Mouse (Mus musculus) ES-E14 (cell line): ENCODE results near the gene Rab15. TPM values are rescaled to one million over a fixed set of nuclear protein-coding genes. Genes with fewer than 3 reads are reported as not detected.

Experiments used
- DNase-seq: peaks from one replicate; pipeline ENCODE4 v3.0.0-alpha.2; 2013; ENCODE audit warnings: low read depth, low spot score
- H3K27ac ChIP-seq: 2 replicates; pipeline ENCODE4 v1.5.1; 2012; ENCODE audit warnings: low read depth, mild to moderate bottlenecking, low read length, moderate library complexity, mixed read lengths; ENCODE audit not compliant: poor library complexity, insufficient read depth, severe bottlenecking
- H3K36me3 ChIP-seq: 2 replicates; pipeline ENCODE4 v1.6.1; 2012; ENCODE audit warnings: mild to moderate bottlenecking, low read length, moderate library complexity, mixed read lengths; ENCODE audit not compliant: control insufficient read depth, poor library complexity, insufficient read depth, severe bottlenecking
- H3K4me1 ChIP-seq, 2 experiments: fragments of 150-350 bp in 1 of 2; sonication (generic) in 1 of 2; 2 replicates each; pipeline ENCODE4 v1.6.1; 2012; ENCODE audit warnings: low read length in 2 of 2, mild to moderate bottlenecking in 1 of 2, mixed read lengths in 1 of 2; ENCODE audit not compliant: control insufficient read depth in 2 of 2, insufficient read depth in 2 of 2, poor library complexity in 1 of 2
- H3K4me3 ChIP-seq, 2 experiments: fragments of 150-350 bp in 1 of 2; sonication (generic) in 1 of 2; 2 replicates each; pipeline ENCODE4 v1.5.1; 2012; ENCODE audit warnings: low read length in 2 of 2, low read depth in 1 of 2, mild to moderate bottlenecking in 1 of 2, mixed read lengths in 1 of 2; ENCODE audit not compliant: insufficient read depth in 1 of 2, poor library complexity in 1 of 2, severe bottlenecking in 1 of 2
- H3K9ac ChIP-seq: 2 replicates; pipeline ENCODE4 v1.6.1; 2012; ENCODE audit warnings: low read depth, mild to moderate bottlenecking, low read length, mixed read lengths; ENCODE audit not compliant: poor library complexity, insufficient read depth, severe bottlenecking
- H3K9me3 ChIP-seq: fragments of 150-350 bp; sonication (generic); 2 replicates; pipeline ENCODE4 v1.6.1; 2012; ENCODE audit warnings: low read depth, mild to moderate bottlenecking, low read length; ENCODE audit not compliant: control insufficient read depth, insufficient read depth
- CHD2 ChIP-seq: IDR thresholded peaks from 2 replicates; pipeline ENCODE4 v1.6.1; 2014; ENCODE audit warnings: mild to moderate bottlenecking, low read depth, low read length, inconsistent platforms
- HCFC1 ChIP-seq: IDR thresholded peaks from 2 replicates; pipeline ENCODE4 v1.6.1; 2012; ENCODE audit warnings: low read length, inconsistent platforms, borderline replicate concordance; ENCODE audit not compliant: insufficient read depth
- MAFK ChIP-seq: IDR thresholded peaks from 2 replicates; pipeline ENCODE4 v1.6.1; 2014; ENCODE audit warnings: mild to moderate bottlenecking, low read depth, low read length, inconsistent platforms; ENCODE audit not compliant: insufficient read depth
- ZC3H11A ChIP-seq: IDR thresholded peaks from 2 replicates; pipeline ENCODE4 v1.6.1; 2012; ENCODE audit warnings: low read depth, mild to moderate bottlenecking, inconsistent platforms, low read length, borderline replicate concordance
- ZNF384 ChIP-seq: IDR thresholded peaks from 2 replicates; pipeline ENCODE4 v1.6.1; 2012; ENCODE audit warnings: low read depth, low read length, inconsistent platforms
- in situ Hi-C, 2 experiments: fragments of 600-800 bp; cut with MboI; formaldehyde crosslinking; loops; one replicate each; pipeline ENCODE4 v1.15.1; 2025; ENCODE audit warnings: low sequenced_read_pairs in 2 of 2, inconsistent platforms in 1 of 2; ENCODE audit not compliant: unreplicated experiment in 2 of 2
- total RNA-seq: library from RNA; depleted of rRNA; stranded (reverse); fragments of 300-350 nt; gene quantifications from 2 replicates; pipeline ENCODE4 v1.2.3, GENCODE M21; 2012

The Rab15 gene
- total RNA-seq, 1 experiment, result 9.5 TPM

DNA sequence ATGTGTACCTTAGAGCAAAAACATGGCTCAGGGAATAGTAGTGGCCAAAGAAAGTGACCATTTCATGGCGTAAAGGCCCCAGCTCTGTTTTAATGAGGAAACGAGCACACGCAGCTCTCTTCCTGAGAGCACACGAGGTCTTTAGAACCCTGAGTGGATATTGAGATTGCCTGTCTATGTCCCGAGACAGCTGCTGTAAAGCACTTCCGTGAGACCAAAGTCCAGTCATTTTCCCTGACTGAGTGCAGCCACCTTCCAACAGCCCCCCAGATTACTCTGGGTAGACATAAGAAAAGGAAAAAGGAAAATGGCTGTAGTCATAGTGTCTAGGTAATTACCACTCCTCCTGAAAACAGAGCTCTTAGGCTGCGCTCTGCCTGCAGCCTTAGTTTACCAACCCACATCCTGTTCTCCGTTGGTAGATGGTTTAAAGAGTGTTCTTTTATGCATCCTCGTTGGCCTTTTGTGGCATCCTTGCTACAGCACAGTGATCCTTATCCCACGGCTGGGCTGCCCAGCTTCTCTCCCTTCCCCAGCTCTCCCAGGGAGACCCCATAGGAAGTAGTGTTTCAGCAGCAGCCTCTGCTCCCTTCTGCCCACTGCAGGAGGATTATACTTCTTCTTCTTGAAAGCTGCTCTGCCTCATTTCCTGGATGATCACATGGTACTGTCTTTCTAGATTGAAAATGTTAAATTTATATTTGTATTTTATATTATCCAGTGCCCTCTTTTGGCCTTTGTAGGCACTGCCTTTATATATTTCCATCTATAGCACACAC is 44.2 kb downstream of the Rab15 start:
- no peak overlapping the region for H3K9ac ChIP-seq
- H3K9me3 ChIP-seq, result peaks cover 5% of the 10 kb centered on the region; the same call in 1 of the 2 replicates
- no peak overlapping the region for H3K27ac ChIP-seq
- TF ChIP-seq HCFC1 (no peak), MAFK (no peak), ZNF384 (no peak), CHD2 (no peak), ZC3H11A (no peak)
- H3K4me3 ChIP-seq, result no peak overlapping the region
- no peak for DNase-seq
- peaks cover 4% of the 10 kb centered on the region; the same call in 1 of the 2 replicates for H3K36me3 ChIP-seq
- in situ Hi-C loops, result no loop called here
- no peaks in the 10 kb centered on the region for H3K4me1 ChIP-seq

DNA sequence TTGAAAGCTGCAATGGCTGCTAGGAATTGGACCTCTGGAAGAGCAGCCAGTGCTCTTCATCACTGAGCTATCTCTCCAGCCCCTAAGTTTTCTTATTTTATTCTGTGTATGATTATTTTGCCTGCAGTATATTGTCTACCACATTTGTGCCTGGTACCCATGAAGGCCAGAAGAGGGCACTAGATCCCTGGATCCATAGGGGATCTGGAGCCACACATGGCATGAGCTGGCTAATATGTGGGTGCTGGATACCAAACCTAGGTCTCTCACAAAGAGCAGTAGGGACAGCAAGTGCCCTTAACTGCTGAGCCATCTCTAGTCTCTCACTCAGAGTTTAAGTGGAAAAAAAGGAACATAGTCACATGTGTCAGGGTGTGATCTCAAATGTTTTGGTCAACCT is 44.9 kb downstream of the Rab15 start:
- Histone ChIP-seq H3K36me3 (peaks cover 4% of the 10 kb centered on the region; the same call in 1 of the 2 replicates), H3K4me1 (no peaks in the 10 kb centered on the region), H3K9ac (no peak overlapping the region), H3K27ac (no peak overlapping the region), H3K9me3 (peaks cover 5% of the 10 kb centered on the region; the same call in 1 of the 2 replicates), H3K4me3 (no peak overlapping the region)
- TF ChIP-seq MAFK (no peak), ZNF384 (no peak), ZC3H11A (no peak), HCFC1 (no peak), CHD2 (no peak)
- DNase-seq, result no peak
- in situ Hi-C loops, result no loop called here

DNA sequence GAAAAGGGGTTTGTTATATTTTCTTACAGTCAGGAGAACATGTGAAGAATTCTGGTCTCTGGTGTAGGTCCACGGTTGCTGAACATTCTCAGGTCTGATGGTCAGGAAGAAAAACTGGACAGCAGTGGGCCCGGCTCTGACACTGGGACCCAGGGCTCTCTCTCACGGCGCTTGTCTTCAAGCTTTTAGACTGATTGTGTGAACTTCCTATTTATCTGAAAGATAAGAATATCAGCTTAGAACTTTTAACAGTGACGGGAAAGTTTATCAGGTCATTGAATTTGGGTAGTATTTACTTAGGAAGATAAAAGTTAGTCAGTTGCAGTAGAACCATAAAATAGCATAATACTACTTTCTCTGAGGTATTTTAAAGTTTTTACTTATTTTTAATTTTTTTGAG is 45.8 kb downstream of the Rab15 start:
- Histone ChIP-seq H3K4me3 (no peak overlapping the region), H3K27ac (no peak overlapping the region), H3K36me3 (peaks cover 4% of the 10 kb centered on the region; the same call in 1 of the 2 replicates), H3K9ac (no peak overlapping the region), H3K4me1 (no peaks in the 10 kb centered on the region), H3K9me3 (peaks cover 5% of the 10 kb centered on the region; the same call in 1 of the 2 replicates)
- in situ Hi-C loops, result no loop called here
- no peak for DNase-seq
- TF ChIP-seq ZNF384 (no peak), ZC3H11A (no peak), MAFK (no peak), CHD2 (no peak), HCFC1 (no peak)

DNA sequence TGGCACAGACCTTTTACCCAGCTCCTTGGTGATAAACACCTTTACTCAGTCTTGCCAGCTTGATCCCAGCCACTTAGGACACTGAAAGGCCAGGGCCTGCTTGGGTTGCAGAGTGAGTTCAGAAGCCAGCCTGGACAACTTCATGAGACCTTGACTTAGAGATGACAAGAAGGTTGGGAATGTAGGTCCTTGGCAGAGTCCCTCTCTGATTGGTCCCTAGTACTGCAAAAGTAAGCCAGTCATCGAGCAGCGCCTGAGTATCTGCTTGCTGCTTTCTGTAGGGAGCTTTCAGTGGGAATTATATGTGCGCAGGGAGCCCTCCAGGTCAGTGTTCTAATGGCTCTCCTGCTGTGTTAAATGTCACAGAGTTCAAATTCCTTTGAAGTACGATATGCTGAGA is 47.6 kb downstream of the Rab15 start:
- no peak for TF ChIP-seq ZC3H11A
- no peak for TF ChIP-seq CHD2
- TF ChIP-seq MAFK, result no peak
- no peaks in the 10 kb centered on the region for H3K9me3 ChIP-seq
- H3K36me3 ChIP-seq, result peaks cover 4% of the 10 kb centered on the region; the same call in 1 of the 2 replicates
- H3K9ac ChIP-seq, result no peak overlapping the region
- no peaks in the 10 kb centered on the region for H3K4me1 ChIP-seq
- in situ Hi-C loops, result no loop called here
- no peak for DNase-seq
- no peak overlapping the region for H3K4me3 ChIP-seq
- no peak overlapping the region for H3K27ac ChIP-seq
